Mouse (Mus musculus) G1E (cell line): ENCODE measurements around the gene Armc3. TPM values are rescaled to one million over a fixed set of nuclear protein-coding genes. Genes with fewer than 3 reads are reported as not detected.

Source experiments
- ATAC-seq: 2 replicates; pipeline ENCODE4 v1.8.0; 2016; ENCODE audit warnings: mild to moderate bottlenecking; ENCODE audit not compliant: insufficient number of reproducible peaks, poor library complexity, low FRiP score, severe bottlenecking; ENCODE audit errors: extremely low read depth
- DNase-seq: peaks from one replicate; pipeline ENCODE4 v3.0.0; 2012; ENCODE audit warnings: low spot score
- H3K27me3 ChIP-seq: 2 replicates; pipeline ENCODE4 v1.6.1; 2012; ENCODE audit warnings: mild to moderate bottlenecking, low read length, inconsistent platforms; ENCODE audit not compliant: insufficient read depth
- H3K36me3 ChIP-seq: replicated peaks from 2 replicates; pipeline ENCODE3; 2012; ENCODE audit warnings: mild to moderate bottlenecking, inconsistent platforms
- H3K4me1 ChIP-seq: 2 replicates; pipeline ENCODE4 v1.6.1; 2012; ENCODE audit warnings: low read depth, low read length, inconsistent platforms, mixed read lengths; ENCODE audit not compliant: insufficient read depth
- H3K4me3 ChIP-seq: 2 replicates; pipeline ENCODE4 v1.5.1; 2012; ENCODE audit warnings: low read depth, mild to moderate bottlenecking, inconsistent platforms, low read length, moderate library complexity, mixed read lengths
- H3K9me3 ChIP-seq: replicated peaks from 2 replicates; pipeline ENCODE4 v1.6.1; 2012; ENCODE audit warnings: inconsistent platforms
- CTCF ChIP-seq: IDR thresholded peaks from 2 replicates; pipeline ENCODE4 v1.5.1; 2012; ENCODE audit warnings: low read depth, low read length, inconsistent platforms, mixed read lengths
- GATA1 ChIP-seq: IDR thresholded peaks from 2 replicates; pipeline ENCODE4 v1.6.1; 2012; ENCODE audit warnings: borderline replicate concordance, low read length, inconsistent platforms, mixed read lengths
- GATA2 ChIP-seq: IDR thresholded peaks from 2 replicates; pipeline ENCODE4 v1.6.1; 2012; ENCODE audit warnings: low read depth, low read length, inconsistent platforms, borderline replicate concordance
- POLR2AphosphoS5 ChIP-seq: IDR thresholded peaks from 2 replicates; pipeline ENCODE4 v1.6.1; 2012; ENCODE audit warnings: low read depth, low read length, inconsistent platforms; ENCODE audit not compliant: insufficient replicate concordance
- TAL1 ChIP-seq: conservative IDR thresholded peaks from 2 replicates; pipeline ENCODE4 v1.6.1; 2012; ENCODE audit warnings: low read depth, low read length, inconsistent platforms, mixed read lengths
- polyA plus RNA-seq: library from polyadenylated mRNA; stranded (reverse); fragments of >175 nt; gene quantifications from 2 replicates; pipeline ENCODE4 v1.2.3, GENCODE M21; 2012
- total RNA-seq, 2 experiments: library from RNA; stranded (forward) in 1 of 2; stranded (reverse) in 1 of 2; fragments of 200-1000 nt in 1 of 2; fragments of >200 nt in 1 of 2; fragmentation: Nextera tagmentation in 1 of 2; gene quantifications; 2 replicates each; pipeline ENCODE4 v1.2.3; 2014 to 2017

Armc3 gene
- total and polyA plus RNA-seq, 3 experiments: 0.16 TPM; not detected in 2

DNA sequence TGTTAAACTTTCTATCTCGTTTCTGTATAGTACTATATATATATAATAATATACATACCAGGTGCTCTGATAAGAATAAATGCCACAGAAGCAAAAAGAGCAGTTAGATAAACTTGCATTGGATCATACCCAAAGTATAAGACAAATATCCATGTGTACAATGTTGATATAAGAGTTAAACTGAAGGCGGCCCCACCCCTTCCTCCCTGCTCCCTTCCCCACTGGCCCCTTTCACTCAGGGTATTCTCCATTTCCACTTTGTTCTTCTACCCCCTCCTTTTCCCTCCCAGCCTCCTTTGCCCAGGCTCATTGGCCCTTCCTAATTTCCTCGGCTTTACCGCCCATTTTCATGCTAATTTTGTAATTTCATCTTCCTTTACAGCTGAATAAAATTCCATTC, 36.5 kb downstream of the Armc3 start:
- Histone ChIP-seq H3K4me1 (0 out of 2 replicates have a peak, but pooled peaks cover 6% of the 10 kb centered on the region), H3K4me3 (no peak overlapping the region), H3K9me3 (no peaks in the 10 kb centered on the region; the same call in 1 of the 2 replicates), H3K27me3 (peaks cover 4% of the 10 kb centered on the region), H3K36me3 (no peaks in the 10 kb centered on the region)
- no peak for ATAC-seq
- TF ChIP-seq GATA1: no peak
- no peak for TF ChIP-seq TAL1
- TF ChIP-seq CTCF: no peak
- TF ChIP-seq POLR2AphosphoS5: no peak
- no peak for TF ChIP-seq GATA2
- DNase-seq: no peak

DNA sequence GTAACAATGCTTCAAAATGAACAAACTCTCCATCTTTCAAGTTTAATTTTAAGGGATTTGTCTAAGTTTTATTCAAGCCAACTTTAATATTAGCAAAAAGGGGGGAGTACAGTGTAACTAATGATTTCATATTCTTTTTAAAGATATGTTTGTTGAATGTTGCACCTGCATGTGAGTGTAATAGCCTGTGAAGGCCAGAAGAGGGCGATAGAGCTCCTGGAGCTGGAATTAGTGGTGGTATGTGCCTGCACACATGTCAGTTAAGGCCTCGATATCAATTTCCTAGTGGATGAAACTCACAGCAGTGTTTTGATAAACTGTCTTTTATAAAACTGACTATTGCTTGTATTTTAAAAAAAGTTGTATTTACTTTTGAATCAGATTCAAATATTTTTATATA, 39.7 kb downstream of the Armc3 start:
- no peaks in the 10 kb centered on the region for H3K9me3 ChIP-seq
- DNase-seq: no peak
- ATAC-seq: no peak
- no peaks in the 10 kb centered on the region; the same call in 1 of the 2 replicates for H3K27me3 ChIP-seq
- no peaks in the 10 kb centered on the region for H3K36me3 ChIP-seq
- H3K4me3 ChIP-seq: no peak overlapping the region
- TF ChIP-seq TAL1 (no peak), POLR2AphosphoS5 (no peak), CTCF (no peak), GATA2 (no peak), GATA1 (no peak)
- 0 out of 2 replicates have a peak, but pooled peaks cover 6% of the 10 kb centered on the region for H3K4me1 ChIP-seq

DNA sequence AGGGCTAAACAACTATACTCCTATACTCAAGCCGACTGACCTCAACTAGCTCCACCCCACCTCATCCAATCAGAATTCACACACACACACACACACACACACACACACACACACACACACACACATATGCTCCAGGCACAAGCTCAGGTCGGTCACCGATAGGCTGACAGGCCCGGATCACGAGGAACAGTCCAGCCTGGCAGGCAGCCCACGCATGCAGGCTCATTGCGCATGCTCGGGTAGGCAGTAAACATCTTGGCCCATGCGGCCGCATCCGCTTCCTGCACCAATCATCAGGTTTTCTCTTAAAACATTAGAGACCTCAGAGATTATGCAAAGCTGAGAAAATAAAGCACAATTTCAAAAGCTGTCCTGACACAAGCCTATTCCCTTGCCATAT, 50.5 kb downstream of the Armc3 start:
- Histone ChIP-seq H3K9me3 (peaks cover 3% of the 10 kb centered on the region), H3K27me3 (peaks cover 3% of the 10 kb centered on the region; the same call in 1 of the 2 replicates), H3K4me3 (no peak overlapping the region), H3K4me1 (no peaks in the 10 kb centered on the region), H3K36me3 (no peaks in the 10 kb centered on the region)
- ATAC-seq (no peak), DNase-seq (no peak)
- TF ChIP-seq CTCF (no peak), TAL1 (no peak), GATA2 (no peak), POLR2AphosphoS5 (no peak), GATA1 (no peak)

GRCm38 (mm10) chr2:19255037-19255436, 55.9 kb downstream of the Armc3 start:
- TF ChIP-seq POLR2AphosphoS5 (no peak), CTCF (no peak), TAL1 (no peak), GATA1 (no peak), GATA2 (no peak)
- DNase-seq: no peak
- no peaks in the 10 kb centered on the region for H3K4me1 ChIP-seq
- no peak overlapping the region for H3K4me3 ChIP-seq
- no peaks in the 10 kb centered on the region for H3K9me3 ChIP-seq
- H3K36me3 ChIP-seq: no peaks in the 10 kb centered on the region
- no peak for ATAC-seq
- no peaks in the 10 kb centered on the region; the same call in 1 of the 2 replicates for H3K27me3 ChIP-seq

DNA sequence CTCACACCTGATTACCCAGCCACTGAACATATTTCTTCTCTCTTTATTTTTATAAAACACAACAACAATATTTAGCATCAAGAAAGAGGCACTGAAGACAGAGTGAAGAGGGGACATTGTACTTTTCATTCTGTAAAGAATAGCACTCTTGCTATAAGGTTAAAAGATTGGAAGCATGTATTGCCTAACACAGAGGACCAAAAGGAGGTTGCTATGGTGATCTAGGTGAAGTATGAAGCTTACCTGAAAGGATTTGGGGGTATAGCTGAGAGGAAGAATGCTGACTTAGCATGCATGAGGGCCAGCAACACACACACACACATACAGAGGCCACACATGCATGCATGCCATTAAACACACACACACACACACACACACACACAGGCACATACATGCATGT, 58.2 kb downstream of the Armc3 start:
- Histone ChIP-seq H3K4me1 (no peaks in the 10 kb centered on the region), H3K9me3 (no peaks in the 10 kb centered on the region), H3K4me3 (no peak overlapping the region), H3K27me3 (no peaks in the 10 kb centered on the region; the same call in 1 of the 2 replicates), H3K36me3 (no peaks in the 10 kb centered on the region)
- no peak for DNase-seq
- ATAC-seq: no peak
- TF ChIP-seq POLR2AphosphoS5 (no peak), CTCF (no peak), TAL1 (no peak), GATA2 (no peak), GATA1 (no peak)

DNA sequence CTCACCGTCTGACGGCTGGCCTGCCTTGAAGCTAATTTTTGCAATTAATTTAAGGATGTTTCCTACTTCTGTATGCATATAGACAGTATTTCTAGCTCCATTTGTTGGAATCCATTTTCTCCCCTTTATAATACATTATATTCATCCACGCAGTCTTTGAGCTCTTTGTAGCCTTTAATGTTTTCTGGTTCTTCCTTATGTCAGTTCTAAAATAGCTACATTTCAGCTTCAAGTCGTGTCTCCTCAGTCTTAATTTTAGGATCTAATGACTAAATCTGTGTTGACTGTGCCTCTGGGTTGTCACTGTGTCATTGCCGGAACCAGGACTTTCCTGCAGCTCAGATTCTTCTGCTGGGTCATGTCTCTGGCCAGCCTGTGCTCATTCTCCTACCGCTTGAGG, 61.3 kb downstream of the Armc3 start:
- Histone ChIP-seq H3K36me3 (no peaks in the 10 kb centered on the region), H3K9me3 (no peaks in the 10 kb centered on the region), H3K4me1 (no peaks in the 10 kb centered on the region), H3K27me3 (no peaks in the 10 kb centered on the region; the same call in 1 of the 2 replicates), H3K4me3 (no peak overlapping the region)
- no peak for TF ChIP-seq GATA1
- TF ChIP-seq CTCF: no peak
- TF ChIP-seq TAL1: no peak
- TF ChIP-seq GATA2: no peak
- no peak for TF ChIP-seq POLR2AphosphoS5
- ATAC-seq (no peak), DNase-seq (no peak)

DNA sequence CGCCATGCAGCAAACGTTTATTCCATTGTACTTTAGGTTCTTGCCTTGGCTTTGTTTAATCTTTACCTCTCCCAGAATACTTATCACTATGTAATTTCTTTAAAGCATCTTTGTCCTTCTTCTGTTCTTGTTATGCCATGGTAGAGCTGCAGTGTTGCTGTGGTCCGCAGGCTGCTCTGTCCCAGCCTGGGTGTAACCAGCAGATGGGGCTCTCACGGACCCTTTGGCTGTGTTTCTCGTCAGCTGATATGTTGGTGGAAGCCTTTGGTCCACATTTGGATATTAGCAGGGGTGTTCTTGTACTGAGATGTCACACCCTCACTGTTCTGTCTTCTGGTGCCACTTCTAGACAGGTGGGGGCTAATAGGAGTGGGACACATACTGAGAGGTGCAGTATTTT, 64.3 kb downstream of the Armc3 start:
- H3K4me3 ChIP-seq: no peak overlapping the region
- ATAC-seq: no peak
- no peak for DNase-seq
- no peaks in the 10 kb centered on the region; the same call in none of the 2 replicates for H3K27me3 ChIP-seq
- no peaks in the 10 kb centered on the region for H3K9me3 ChIP-seq
- H3K36me3 ChIP-seq: no peaks in the 10 kb centered on the region
- TF ChIP-seq CTCF (no peak), POLR2AphosphoS5 (no peak), TAL1 (no peak), GATA2 (no peak), GATA1 (no peak)
- H3K4me1 ChIP-seq: no peaks in the 10 kb centered on the region
